Mouse (Mus musculus) G1E (cell line): ENCODE results near the gene Mrps27.

Experiments
- CTCF ChIP-seq: IDR thresholded peaks from 2 replicates; pipeline ENCODE4 v1.5.1; 2012; ENCODE audit warnings: low read depth, low read length, inconsistent platforms, mixed read lengths
- GATA1 ChIP-seq: IDR thresholded peaks from 2 replicates; pipeline ENCODE4 v1.6.1; 2012; ENCODE audit warnings: borderline replicate concordance, low read length, inconsistent platforms, mixed read lengths
- POLR2AphosphoS5 ChIP-seq: IDR thresholded peaks from 2 replicates; pipeline ENCODE4 v1.6.1; 2012; ENCODE audit warnings: low read depth, low read length, inconsistent platforms; ENCODE audit not compliant: insufficient replicate concordance

- TF ChIP-seq CTCF (no peak), POLR2AphosphoS5 (no peak), GATA1 (no peak)
Measured at GRCm38 (mm10) chr13:99398149-99398701, 53.6 kb downstream of the Mrps27 start.
